Mouse (Mus musculus) CH12.LX (cell line): ENCODE results near the gene Pdhx. TPM values are rescaled to one million over a fixed set of nuclear protein-coding genes. Genes with fewer than 3 reads are reported as not detected.
A peak's percentile ranks its signal among the peaks of the same experiment; 100 is the strongest.

ENCODE experiments used
- DNase-seq: peaks from one replicate; pipeline ENCODE4 v3.0.0-alpha.2; 2013; ENCODE audit errors: extremely low read depth
- H3K27ac ChIP-seq: 2 replicates; pipeline ENCODE4 v1.5.1; 2012; ENCODE audit warnings: low read depth, mild to moderate bottlenecking, control low read depth, moderate library complexity; ENCODE audit not compliant: insufficient read depth
- H3K27me3 ChIP-seq: replicated peaks from 2 replicates; pipeline ENCODE3; 2012; ENCODE audit warnings: inconsistent platforms
- H3K36me3 ChIP-seq, 2 experiments: replicated peaks in 1 of 2; 2 replicates each; pipeline versions ENCODE3 to v1.6.1; 2012; ENCODE audit warnings: inconsistent platforms in 1 of 2, low read length in 1 of 2, mild to moderate bottlenecking in 1 of 2, mixed read lengths in 1 of 2, moderate library complexity in 1 of 2; ENCODE audit not compliant: control insufficient read depth in 1 of 2, insufficient read depth in 1 of 2
- H3K4me1 ChIP-seq, 2 experiments: 2 replicates each; pipeline ENCODE4 v1.6.1; 2012; ENCODE audit warnings: inconsistent platforms in 1 of 2, moderate library complexity in 1 of 2; ENCODE audit not compliant: insufficient read depth in 2 of 2, control insufficient read depth in 1 of 2
- H3K4me2 ChIP-seq: 2 replicates; pipeline ENCODE4 v1.6.1; 2012; ENCODE audit warnings: low read depth, mild to moderate bottlenecking, control low read depth; ENCODE audit not compliant: poor library complexity, insufficient read depth, severe bottlenecking
- H3K4me3 ChIP-seq, 3 experiments: fragments of 150-350 bp in 1 of 3; sonication (generic) in 1 of 3; replicated peaks in 1 of 3; 2 replicates each; pipeline versions ENCODE3 to v1.5.1; 2011 to 2012; ENCODE audit warnings: low read depth in 2 of 3, low read length in 2 of 3, mild to moderate bottlenecking in 2 of 3, moderate library complexity in 2 of 3, control low read depth in 1 of 3, improper control_type of control experiment in 1 of 3, inconsistent platforms in 1 of 3, mixed read lengths in 1 of 3; ENCODE audit not compliant: poor library complexity in 1 of 3
- H3K79me2 ChIP-seq: replicated peaks from 2 replicates; pipeline ENCODE4 v1.6.1; 2012; ENCODE audit warnings: mild to moderate bottlenecking, moderate library complexity; ENCODE audit not compliant: control insufficient read depth, poor library complexity, insufficient read depth, severe bottlenecking; ENCODE audit errors: extremely low read depth
- H3K9ac ChIP-seq: 2 replicates; pipeline ENCODE4 v1.6.1; 2012; ENCODE audit warnings: low read depth, mild to moderate bottlenecking, control low read depth, moderate library complexity; ENCODE audit not compliant: insufficient read depth
- H3K9me3 ChIP-seq: replicated peaks from 2 replicates; pipeline ENCODE3; 2012; ENCODE audit warnings: low read length, inconsistent platforms, mixed read lengths
- BHLHE40 ChIP-seq: IDR thresholded peaks from 2 replicates; pipeline ENCODE4 v1.6.1; 2011; ENCODE audit warnings: mild to moderate bottlenecking, low read depth, low read length, improper control_type of control experiment
- CHD1 ChIP-seq: IDR thresholded peaks from 2 replicates; pipeline ENCODE4 v1.6.1; 2012; ENCODE audit warnings: low read depth, low read length, improper control_type of control experiment, inconsistent platforms
- CHD2 ChIP-seq: IDR thresholded peaks from 2 replicates; pipeline ENCODE4 v1.6.1; 2011; ENCODE audit warnings: low read length, improper control_type of control experiment
- ELF1 ChIP-seq: IDR thresholded peaks from 2 replicates; pipeline ENCODE4 v1.6.1; 2014; ENCODE audit warnings: low read depth, mild to moderate bottlenecking, inconsistent platforms, low read length, improper control_type of control experiment
- EP300 ChIP-seq: IDR thresholded peaks from 2 replicates; pipeline ENCODE4 v1.6.1; 2011; ENCODE audit warnings: low read length, improper control_type of control experiment
- ETS1 ChIP-seq: conservative IDR thresholded peaks from 2 replicates; pipeline ENCODE4 v1.6.1; 2012; ENCODE audit warnings: low read depth, mild to moderate bottlenecking, inconsistent platforms, low read length, improper control_type of control experiment, moderate library complexity
- IRF4 ChIP-seq: IDR thresholded peaks from 2 replicates; pipeline ENCODE4 v1.6.1; 2014; ENCODE audit warnings: low read depth, mild to moderate bottlenecking, inconsistent platforms, low read length, improper control_type of control experiment
- JUN ChIP-seq: IDR thresholded peaks from 2 replicates; pipeline ENCODE4 v1.6.1; 2011; ENCODE audit warnings: low read depth, mild to moderate bottlenecking, low read length, improper control_type of control experiment, moderate library complexity; ENCODE audit not compliant: insufficient read depth
- JUND ChIP-seq: conservative IDR thresholded peaks from 2 replicates; pipeline ENCODE4 v1.6.1; 2011; ENCODE audit warnings: low read depth, low read length, improper control_type of control experiment
- MAZ ChIP-seq: IDR thresholded peaks from 2 replicates; pipeline ENCODE4 v1.6.1; 2012; ENCODE audit warnings: low read depth, mild to moderate bottlenecking, inconsistent platforms, low read length, improper control_type of control experiment, moderate library complexity
- MEF2A ChIP-seq: IDR thresholded peaks from 2 replicates; pipeline ENCODE4 v1.6.1; 2014; ENCODE audit warnings: low read depth, mild to moderate bottlenecking, inconsistent platforms, low read length, improper control_type of control experiment, borderline replicate concordance
- MXI1 ChIP-seq: IDR thresholded peaks from 2 replicates; pipeline ENCODE4 v1.6.1; 2011; ENCODE audit warnings: mild to moderate bottlenecking, low read depth, low read length, improper control_type of control experiment
- MYC ChIP-seq: IDR thresholded peaks from 2 replicates; pipeline ENCODE4 v1.6.1; 2011; ENCODE audit warnings: low read depth, mild to moderate bottlenecking, improper control_type of control experiment, low read length
- NELFE ChIP-seq: IDR thresholded peaks from 2 replicates; pipeline ENCODE4 v1.6.1; 2011; ENCODE audit warnings: low read depth, low read length, improper control_type of control experiment
- NRF1 ChIP-seq: IDR thresholded peaks from 2 replicates; pipeline ENCODE4 v1.6.1; 2014; ENCODE audit warnings: low read depth, mild to moderate bottlenecking, inconsistent platforms, low read length, improper control_type of control experiment, moderate library complexity
- POLR2A ChIP-seq: IDR thresholded peaks from 2 replicates; pipeline ENCODE4 v1.6.1; 2011; ENCODE audit warnings: low read depth, mild to moderate bottlenecking, improper control_type of control experiment, low read length
- RAD21 ChIP-seq: IDR thresholded peaks from 2 replicates; pipeline ENCODE4 v1.6.1; 2011; ENCODE audit warnings: low read depth, mild to moderate bottlenecking, low read length, improper control_type of control experiment, moderate library complexity
- SIN3A ChIP-seq: IDR thresholded peaks from 2 replicates; pipeline ENCODE4 v1.6.1; 2012; ENCODE audit warnings: low read length, improper control_type of control experiment, inconsistent platforms
- SMC3 ChIP-seq: IDR thresholded peaks from 2 replicates; pipeline ENCODE4 v1.6.1; 2011; ENCODE audit warnings: low read depth, low read length, improper control_type of control experiment
- UBTF ChIP-seq: IDR thresholded peaks from 2 replicates; pipeline ENCODE4 v1.6.1; 2012; ENCODE audit warnings: low read depth, mild to moderate bottlenecking, inconsistent platforms, low read length, improper control_type of control experiment, moderate library complexity
- USF1 ChIP-seq: IDR thresholded peaks from 2 replicates; pipeline ENCODE4 v1.6.1; 2014; ENCODE audit warnings: low read depth, mild to moderate bottlenecking, inconsistent platforms, low read length, improper control_type of control experiment
- USF2 ChIP-seq: conservative IDR thresholded peaks from 2 replicates; pipeline ENCODE4 v1.6.1; 2011; ENCODE audit warnings: low read depth, low read length, improper control_type of control experiment
- ZC3H11A ChIP-seq: IDR thresholded peaks from 2 replicates; pipeline ENCODE4 v1.6.1; 2012; ENCODE audit warnings: low read depth, mild to moderate bottlenecking, inconsistent platforms, low read length, improper control_type of control experiment
- dilution Hi-C: fragments of 300-500 bp; cut with MboI; formaldehyde crosslinking; loops from 2 replicates; pipeline ENCODE4 v1.14.3; 2020; ENCODE audit warnings: low sequenced_read_pairs; ENCODE audit not compliant: extremely low pct_unique_long_range_greater_than_20kb, extremely low pct_ligation_motif_present
- in situ Hi-C: fragments of 300-500 bp; cut with MboI; formaldehyde crosslinking; loops from 3 replicates; pipeline ENCODE4 v1.14.3; 2019; ENCODE audit warnings: low sequenced_read_pairs, low pct_ligation_motif_present, low pct_unique_long_range_greater_than_20kb, mixed read lengths
- polyA plus RNA-seq: library from polyadenylated mRNA; unstranded; fragments of >175 nt; gene quantifications from 2 replicates; pipeline ENCODE4 v1.2.1, GENCODE M21; 2012; ENCODE audit warnings: low read depth; ENCODE audit not compliant: insufficient read length
- total RNA-seq, 2 experiments: library from RNA; depleted of rRNA; stranded (reverse); fragments of 300-350 nt in 1 of 2; fragments of >200 nt in 1 of 2; gene quantifications; 2 replicates each; pipeline ENCODE4 v1.2.3; 2012 to 2014

The Pdhx gene
- total and polyA plus RNA-seq, 3 experiments, result 78.9 to 131 (median 104) TPM

GRCm38 (mm10) chr2:103069752-103070405 lies 3.4 kb downstream of the Pdhx start:
- TF ChIP-seq MYC (0 out of 2 replicates have a peak, but pooled peaks have one; percentile 9), IRF4 (no peak; the same call in 1 of the 2 replicates), EP300 (peak; percentile 54), SIN3A (0 out of 2 replicates have a peak, but pooled peaks have one; percentile 39), BHLHE40 (no peak), MAZ (no peak), NELFE (no peak)
- Histone ChIP-seq H3K9me3 (peaks cover under 1% of the 10 kb centered on the region), H3K4me3 (peak overlapping the region in 1 of 3 experiments; percentile 20), H3K36me3 (peaks cover 0 to 6% of the 10 kb centered on the region in 2 experiments), H3K4me2 (peak overlapping the region; percentile 71), H3K4me1 (peaks cover 8 to 57% of the 10 kb centered on the region in 2 experiments), H3K79me2 (peaks cover 74% of the 10 kb centered on the region), H3K9ac (peak overlapping the region; percentile 85), H3K27me3 (no peaks in the 10 kb centered on the region), H3K27ac (peak overlapping the region; percentile 72)
- no peak for DNase-seq
- in situ Hi-C loops (no loop called here), dilution Hi-C loops (no loop called here)

DNA sequence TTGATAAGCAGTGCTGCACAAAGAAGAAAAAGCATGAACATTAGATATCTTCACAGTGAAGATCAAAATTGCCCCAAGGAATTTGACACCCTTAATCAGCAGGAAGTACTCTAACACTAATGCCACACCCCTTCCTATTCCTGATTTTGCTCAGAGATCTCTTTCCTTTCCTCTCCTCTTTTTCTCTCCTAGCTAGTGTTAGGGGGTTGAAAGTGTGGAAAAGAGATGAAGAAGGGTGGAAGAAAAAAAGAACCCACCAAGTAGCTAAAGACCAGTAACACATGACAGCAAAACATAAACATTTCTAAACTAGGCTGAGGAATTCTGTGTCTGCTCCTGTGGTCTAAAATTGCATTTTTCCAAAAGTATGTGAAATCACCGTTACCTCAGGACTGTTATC lies 4.7 kb downstream of the Pdhx start:
- H3K4me3 ChIP-seq, result no peak overlapping the region
- dilution Hi-C loops, result no loop called here

GRCm38 (mm10) chr2:103067552-103068207 lies 5.6 kb downstream of the Pdhx start:
- H3K4me1 ChIP-seq, result peaks cover 8 to 70% of the 10 kb centered on the region in 2 experiments
- no peaks in the 10 kb centered on the region for H3K9me3 ChIP-seq
- peak overlapping the region; percentile 92 for H3K27ac ChIP-seq
- DNase-seq, result peak; percentile 77
- no peaks in the 10 kb centered on the region for H3K27me3 ChIP-seq
- dilution Hi-C loops (no loop called here), in situ Hi-C loops (no loop called here)
- no peak overlapping the region for H3K4me3 ChIP-seq
- H3K79me2 ChIP-seq, result peaks cover 80% of the 10 kb centered on the region
- peaks cover 0 to 6% of the 10 kb centered on the region in 2 experiments for H3K36me3 ChIP-seq
- no peak overlapping the region; the same call in 1 of the 2 replicates for H3K9ac ChIP-seq
- H3K4me2 ChIP-seq, result peak overlapping the region; percentile 61
- TF ChIP-seq ZC3H11A (no peak), IRF4 (peak; percentile 94), MEF2A (peak; percentile 92), MXI1 (no peak), JUN (peak; percentile 57; the same call in 1 of the 2 replicates), MAZ (no peak), USF2 (no peak), POLR2A (no peak), UBTF (no peak), NRF1 (no peak), CHD2 (peak; percentile 63), MYC (no peak), USF1 (no peak), RAD21 (no peak), ELF1 (peak; percentile 15; the same call in 1 of the 2 replicates), JUND (peak; percentile 63; the same call in 1 of the 2 replicates), SMC3 (no peak)

More for the DNA sequence above, 4.7 kb downstream of the Pdhx start:
- peaks cover 78% of the 10 kb centered on the region for H3K79me2 ChIP-seq
- no peaks in the 10 kb centered on the region for H3K27me3 ChIP-seq
- peak overlapping the region; percentile 56 for H3K9ac ChIP-seq
- no peaks in the 10 kb centered on the region for H3K9me3 ChIP-seq
- peaks cover 0 to 6% of the 10 kb centered on the region in 2 experiments for H3K36me3 ChIP-seq
- TF ChIP-seq IRF4 (peak; percentile 55; the same call in 1 of the 2 replicates), EP300 (peak; percentile 39; the same call in 1 of the 2 replicates), CHD1 (0 out of 2 replicates have a peak, but pooled peaks have one; percentile 61), MAZ (no peak), ETS1 (no peak)
- H3K27ac ChIP-seq, result peak overlapping the region; percentile 70
- H3K4me2 ChIP-seq, result peak overlapping the region; percentile 61; the same call in 1 of the 2 replicates
- H3K4me1 ChIP-seq, result peaks cover 8 to 63% of the 10 kb centered on the region in 2 experiments
- no peak for DNase-seq
- in situ Hi-C loops, result no loop called here
